Mouse (Mus musculus): ENCODE measurements at regions not wholly inside any gene's neighbourhood (a gene's known extent, or its start where the extent isn't known, plus 50 kb on each side); places are given as distances from the start of the nearest gene placed in this dataset.
A peak's percentile ranks its signal among the peaks of the same experiment; 100 is the strongest.

DNA sequence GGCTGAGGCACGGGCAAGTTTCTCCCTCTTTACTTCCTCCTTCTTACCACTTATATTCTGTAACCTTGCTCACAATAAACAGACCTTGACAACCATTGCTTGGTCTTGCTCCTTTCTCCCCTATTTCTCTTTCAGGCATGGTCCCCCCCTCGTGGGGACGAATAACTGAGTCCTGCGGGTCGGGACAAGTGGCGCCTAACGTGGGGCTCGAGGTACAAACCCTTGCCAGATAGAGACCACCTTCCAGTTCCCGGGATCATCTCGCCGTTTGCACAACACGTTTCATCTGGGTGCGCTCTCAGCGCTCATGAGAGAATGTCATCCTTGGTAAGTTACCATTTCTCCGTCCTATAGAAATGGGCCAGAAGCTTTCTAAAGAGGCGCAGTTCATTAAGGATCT, 79.6 kb upstream of the Foxn3 start:
- H3K36me3 ChIP-seq (ENCODE audit: control insufficient read depth, insufficient read depth, low read length), result no peaks in the 10 kb centered on the region
- no peaks in the 10 kb centered on the region for H3K27me3 ChIP-seq (ENCODE audit: control insufficient read depth, insufficient read depth, low read length)
- H3K4me3 ChIP-seq (ENCODE audit: control insufficient read depth in 1 of 2, insufficient read depth in 1 of 2, low read depth in 1 of 2, low read length in 2 of 2), result no peak overlapping the region
- 92% methylated on average over 16 of the region's 16 CpGs for WGBS
- H3K9ac ChIP-seq (ENCODE audit: low read length), result no peak overlapping the region
- no peak overlapping the region for H3K27ac ChIP-seq (replicated peaks in 1 of 2; ENCODE audit: control insufficient read depth in 1 of 2, insufficient read depth in 1 of 2, low read depth in 2 of 2, low read length in 2 of 2)
- no peak overlapping the region for H3K4me2 ChIP-seq (ENCODE audit: low read length)
- ATAC-seq (ENCODE audit: insufficient number of reproducible peaks, insufficient read depth, low FRiP score, low read depth), result no peak
- peaks cover 27% of the 10 kb centered on the region for H3K9me3 ChIP-seq (ENCODE audit: control insufficient read depth, low read length)
- H3K4me1 ChIP-seq (ENCODE audit: control insufficient read depth in 2 of 2, insufficient read depth in 2 of 2, low read length in 2 of 2), result peaks cover 5 to 6% of the 10 kb centered on the region in 2 experiments; a peak in 1 of 4 replicates

DNA sequence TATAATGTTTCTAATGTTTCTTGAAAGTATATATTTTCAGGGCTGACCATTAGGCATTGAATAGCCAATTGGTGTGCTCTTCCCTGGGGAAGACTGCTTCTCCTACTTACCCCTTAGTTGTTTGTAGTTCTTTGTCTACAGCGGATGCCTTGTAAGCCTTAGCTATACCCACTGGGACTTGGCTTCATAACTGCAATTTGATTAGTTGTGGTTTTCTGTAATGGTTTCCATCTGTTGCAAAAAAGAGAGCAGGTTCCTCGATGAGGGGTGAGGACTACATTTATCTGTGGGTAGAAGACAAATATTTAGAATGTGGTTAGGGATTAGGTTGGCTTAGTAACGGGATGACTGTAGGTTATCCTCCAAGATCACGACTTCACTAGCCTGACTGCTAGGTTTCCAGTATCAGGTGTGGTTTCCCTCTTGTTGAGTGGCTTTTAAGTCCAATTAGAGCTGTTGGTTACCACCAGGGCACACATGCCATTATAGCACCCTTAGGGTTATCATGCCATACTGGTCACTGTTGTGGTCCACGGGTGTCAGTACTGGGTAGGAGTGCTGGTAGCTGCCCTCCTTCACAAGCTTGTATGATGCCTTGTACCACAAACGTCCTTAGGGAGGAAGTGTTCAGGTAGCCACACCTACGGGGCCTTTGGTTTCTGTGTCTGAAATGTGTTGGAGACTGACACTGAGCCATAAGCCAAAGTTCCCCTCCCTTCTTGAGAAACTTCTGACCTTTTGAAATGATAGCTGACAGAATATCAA, 78.9 kb upstream of the Foxn3 start:
- Histone ChIP-seq H3K36me3 (ENCODE audit: control insufficient read depth, insufficient read depth, low read length) (no peaks in the 10 kb centered on the region), H3K4me1 (ENCODE audit: control insufficient read depth in 2 of 2, insufficient read depth in 2 of 2, low read length in 2 of 2) (peaks cover 5 to 6% of the 10 kb centered on the region in 2 experiments; a peak in 1 of 4 replicates), H3K9me3 (ENCODE audit: control insufficient read depth, low read length) (peaks cover 27% of the 10 kb centered on the region), H3K4me2 (ENCODE audit: low read length) (no peak overlapping the region), H3K27me3 (ENCODE audit: control insufficient read depth, insufficient read depth, low read length) (no peaks in the 10 kb centered on the region), H3K27ac (replicated peaks in 1 of 2; ENCODE audit: control insufficient read depth in 1 of 2, insufficient read depth in 1 of 2, low read depth in 2 of 2, low read length in 2 of 2) (no peak overlapping the region), H3K4me3 (ENCODE audit: control insufficient read depth in 1 of 2, insufficient read depth in 1 of 2, low read depth in 1 of 2, low read length in 2 of 2) (no peak overlapping the region), H3K9ac (ENCODE audit: low read length) (no peak overlapping the region)
- WGBS, result 87% methylated on average over 7 of the region's 7 CpGs
- no peak for ATAC-seq (ENCODE audit: insufficient number of reproducible peaks, insufficient read depth, low FRiP score, low read depth)

DNA sequence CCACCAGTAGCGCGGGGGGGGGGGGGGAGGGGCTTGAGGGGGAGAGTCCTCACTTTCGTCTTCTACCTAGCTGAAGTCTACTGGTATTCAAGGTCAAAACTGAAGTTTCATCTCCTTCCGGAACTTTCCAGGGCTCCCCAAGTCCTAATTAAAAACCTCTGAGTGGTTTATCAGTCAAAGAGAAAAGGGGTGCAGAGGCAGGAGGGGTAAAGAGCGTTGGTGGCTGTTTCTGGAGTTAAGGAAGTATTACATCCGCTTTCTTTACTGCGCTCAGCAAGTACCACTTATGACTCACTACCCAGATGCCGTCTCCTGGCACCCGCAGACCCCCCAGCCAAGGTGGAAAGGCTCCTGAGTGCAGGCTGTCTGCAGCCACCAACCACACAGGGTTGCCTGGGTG, 77.9 kb upstream of the Foxn3 start:
- ATAC-seq (ENCODE audit: insufficient number of reproducible peaks, insufficient read depth, low FRiP score, low read depth), result no peak
- Histone ChIP-seq H3K9me3 (ENCODE audit: control insufficient read depth, low read length) (peaks cover 28% of the 10 kb centered on the region), H3K27ac (replicated peaks in 1 of 2; ENCODE audit: control insufficient read depth in 1 of 2, insufficient read depth in 1 of 2, low read depth in 2 of 2, low read length in 2 of 2) (no peak overlapping the region), H3K27me3 (ENCODE audit: control insufficient read depth, insufficient read depth, low read length) (no peaks in the 10 kb centered on the region), H3K36me3 (ENCODE audit: control insufficient read depth, insufficient read depth, low read length) (no peaks in the 10 kb centered on the region), H3K4me1 (ENCODE audit: control insufficient read depth in 2 of 2, insufficient read depth in 2 of 2, low read length in 2 of 2) (peaks cover 5 to 6% of the 10 kb centered on the region in 2 experiments; a peak in 1 of 4 replicates), H3K9ac (ENCODE audit: low read length) (no peak overlapping the region), H3K4me3 (ENCODE audit: control insufficient read depth in 1 of 2, insufficient read depth in 1 of 2, low read depth in 1 of 2, low read length in 2 of 2) (0 out of 4 replicates have a peak overlapping the region, but pooled peaks of 1 of the 2 experiments have one; percentile 13), H3K4me2 (ENCODE audit: low read length) (peak overlapping the region; percentile 52)
- 46% methylated on average over 7 of the region's 9 CpGs for WGBS

DNA sequence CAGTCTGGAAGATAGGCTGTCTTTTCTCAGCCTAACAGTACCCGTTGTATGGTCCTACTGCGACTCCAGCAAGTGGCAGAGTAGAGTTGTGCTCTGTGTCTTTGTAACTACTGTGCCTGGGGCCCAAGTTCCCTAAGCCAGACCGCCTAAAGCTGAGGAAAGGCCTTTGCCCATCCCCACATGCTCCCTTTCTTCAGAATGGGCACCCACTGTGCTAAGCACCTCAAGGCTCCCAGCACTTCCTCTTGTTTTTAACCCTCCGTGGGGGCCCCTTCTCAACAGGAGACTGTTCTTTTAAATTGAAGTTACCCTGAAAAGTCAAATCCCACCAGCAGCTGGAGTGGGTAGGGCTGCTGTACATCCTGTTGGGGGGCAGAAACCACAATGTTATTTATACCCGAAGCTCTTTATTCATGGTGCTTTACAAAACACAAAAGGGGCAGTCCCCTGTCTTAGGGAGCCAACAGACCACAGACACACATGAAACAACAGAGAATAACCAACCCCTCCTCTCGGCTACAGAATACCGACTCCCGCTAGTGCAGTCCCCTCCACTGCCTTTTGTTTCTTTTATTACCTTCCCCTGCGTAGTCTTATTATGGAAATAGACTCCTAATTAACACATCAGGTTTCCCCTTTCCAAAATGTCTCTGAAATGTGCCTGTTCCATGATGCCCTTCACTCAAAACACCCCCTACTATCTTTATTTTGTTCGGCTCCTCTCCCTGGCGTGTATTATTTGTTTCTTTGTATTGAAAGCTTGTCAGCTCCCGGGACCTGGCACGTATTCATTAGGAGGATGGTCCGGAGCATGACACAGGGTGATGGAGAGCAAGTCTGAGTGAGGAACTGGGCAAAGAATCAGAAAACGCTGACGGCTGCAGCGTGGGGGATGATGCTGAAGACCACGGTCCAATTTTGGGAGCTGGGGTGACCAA, 77.1 kb upstream of the Foxn3 start:
- H3K27ac ChIP-seq (replicated peaks in 1 of 2; ENCODE audit: control insufficient read depth in 1 of 2, insufficient read depth in 1 of 2, low read depth in 2 of 2, low read length in 2 of 2), result no peak overlapping the region
- no peak for ATAC-seq (ENCODE audit: insufficient number of reproducible peaks, insufficient read depth, low FRiP score, low read depth)
- peaks cover 5 to 6% of the 10 kb centered on the region in 2 experiments; a peak in 1 of 4 replicates for H3K4me1 ChIP-seq (ENCODE audit: control insufficient read depth in 2 of 2, insufficient read depth in 2 of 2, low read length in 2 of 2)
- H3K36me3 ChIP-seq (ENCODE audit: control insufficient read depth, insufficient read depth, low read length), result no peaks in the 10 kb centered on the region
- H3K4me2 ChIP-seq (ENCODE audit: low read length), result peak overlapping the region; percentile 52
- WGBS, result 30% methylated on average over 18 of the region's 18 CpGs
- no peaks in the 10 kb centered on the region for H3K27me3 ChIP-seq (ENCODE audit: control insufficient read depth, insufficient read depth, low read length)
- H3K4me3 ChIP-seq (ENCODE audit: control insufficient read depth in 1 of 2, insufficient read depth in 1 of 2, low read depth in 1 of 2, low read length in 2 of 2), result peak overlapping the region; percentile 11 to 13; a peak in 2 of 4 replicates
- peaks cover 27% of the 10 kb centered on the region for H3K9me3 ChIP-seq (ENCODE audit: control insufficient read depth, low read length)
- no peak overlapping the region for H3K9ac ChIP-seq (ENCODE audit: low read length)

DNA sequence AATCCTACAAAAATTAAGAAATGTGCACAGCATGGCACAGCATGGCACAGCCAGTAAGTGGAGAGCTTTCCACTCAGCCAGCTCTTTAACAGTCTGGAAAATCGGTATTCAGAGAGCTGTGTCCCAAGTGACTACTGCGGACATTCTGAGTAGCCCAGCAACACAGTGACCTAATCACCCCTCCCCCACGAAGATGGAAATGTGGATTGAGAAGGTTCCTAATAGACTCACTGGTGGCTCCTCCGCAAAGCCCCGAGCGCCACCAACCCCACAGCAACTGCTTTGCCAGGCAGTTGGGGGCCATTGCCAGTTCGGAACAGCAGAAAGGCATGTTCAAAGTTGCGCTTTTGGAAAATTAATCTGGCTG, 76.4 kb upstream of the Foxn3 start:
- Histone ChIP-seq H3K4me3 (ENCODE audit: control insufficient read depth in 1 of 2, insufficient read depth in 1 of 2, low read depth in 1 of 2, low read length in 2 of 2) (no peak overlapping the region), H3K27me3 (ENCODE audit: control insufficient read depth, insufficient read depth, low read length) (no peaks in the 10 kb centered on the region), H3K9ac (ENCODE audit: low read length) (no peak overlapping the region), H3K9me3 (ENCODE audit: control insufficient read depth, low read length) (peaks cover 21% of the 10 kb centered on the region), H3K27ac (replicated peaks in 1 of 2; ENCODE audit: control insufficient read depth in 1 of 2, insufficient read depth in 1 of 2, low read depth in 2 of 2, low read length in 2 of 2) (no peak overlapping the region), H3K4me2 (ENCODE audit: low read length) (no peak overlapping the region), H3K36me3 (ENCODE audit: control insufficient read depth, insufficient read depth, low read length) (no peaks in the 10 kb centered on the region), H3K4me1 (ENCODE audit: control insufficient read depth in 2 of 2, insufficient read depth in 2 of 2, low read length in 2 of 2) (peaks cover 5 to 6% of the 10 kb centered on the region in 2 experiments; a peak in 1 of 4 replicates)
- WGBS, result 34% methylated on average over 8 of the region's 8 CpGs
- ATAC-seq (ENCODE audit: insufficient number of reproducible peaks, insufficient read depth, low FRiP score, low read depth), result no peak

DNA sequence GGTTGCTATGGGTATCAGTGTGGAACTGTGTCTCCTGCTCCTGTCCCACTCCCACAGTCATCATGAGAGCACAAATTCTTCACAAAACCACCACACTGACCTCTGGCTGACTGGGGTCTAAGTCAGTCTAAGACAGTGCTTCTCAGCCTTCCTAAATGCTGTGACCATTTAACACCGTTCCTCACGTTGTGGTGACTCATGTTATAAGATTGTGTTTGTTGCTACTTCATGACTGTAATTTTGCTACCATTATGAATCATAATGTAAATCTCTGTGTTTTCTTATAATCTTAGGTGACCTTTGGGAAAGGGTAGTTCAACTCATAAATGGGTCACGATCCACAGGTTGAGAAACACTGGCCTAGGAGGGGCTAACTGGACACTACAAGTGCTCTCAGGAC, 75.7 kb upstream of the Foxn3 start:
- Histone ChIP-seq H3K36me3 (ENCODE audit: control insufficient read depth, insufficient read depth, low read length) (no peaks in the 10 kb centered on the region), H3K9me3 (ENCODE audit: control insufficient read depth, low read length) (peaks cover 16% of the 10 kb centered on the region), H3K9ac (ENCODE audit: low read length) (no peak overlapping the region), H3K27ac (replicated peaks in 1 of 2; ENCODE audit: control insufficient read depth in 1 of 2, insufficient read depth in 1 of 2, low read depth in 2 of 2, low read length in 2 of 2) (no peak overlapping the region), H3K4me2 (ENCODE audit: low read length) (no peak overlapping the region), H3K27me3 (ENCODE audit: control insufficient read depth, insufficient read depth, low read length) (no peaks in the 10 kb centered on the region), H3K4me1 (ENCODE audit: control insufficient read depth in 2 of 2, insufficient read depth in 2 of 2, low read length in 2 of 2) (peaks cover 5 to 6% of the 10 kb centered on the region in 2 experiments; a peak in 1 of 4 replicates), H3K4me3 (ENCODE audit: control insufficient read depth in 1 of 2, insufficient read depth in 1 of 2, low read depth in 1 of 2, low read length in 2 of 2) (no peak overlapping the region)
- ATAC-seq (ENCODE audit: insufficient number of reproducible peaks, insufficient read depth, low FRiP score, low read depth), result no peak
- WGBS, result 91% methylated on average over 3 of the region's 3 CpGs

DNA sequence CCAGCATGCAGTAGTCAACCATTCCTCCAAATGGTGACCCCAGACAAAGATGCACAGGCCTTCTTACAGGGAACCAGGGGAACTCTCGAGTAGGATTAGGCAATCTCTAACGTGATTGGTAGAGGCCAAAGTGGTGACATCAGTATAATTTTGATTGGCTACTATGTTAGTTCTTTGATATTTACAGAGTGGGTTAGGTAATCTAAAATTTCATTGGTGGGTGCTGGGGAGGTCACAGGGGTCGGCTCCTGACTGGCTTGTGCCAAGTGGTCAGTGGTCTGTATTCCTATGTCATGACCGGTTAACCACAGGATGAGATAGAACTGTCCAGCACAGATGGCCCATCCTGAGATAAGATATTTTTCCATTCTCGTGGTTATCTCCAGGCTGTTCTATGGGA, 74.6 kb upstream of the Foxn3 start:
- H3K9ac ChIP-seq (ENCODE audit: low read length), result no peak overlapping the region
- WGBS, result 59% methylated on average over 5 of the region's 5 CpGs
- peaks cover 5 to 6% of the 10 kb centered on the region in 2 experiments; a peak in 1 of 4 replicates for H3K4me1 ChIP-seq (ENCODE audit: control insufficient read depth in 2 of 2, insufficient read depth in 2 of 2, low read length in 2 of 2)
- H3K4me3 ChIP-seq (ENCODE audit: control insufficient read depth in 1 of 2, insufficient read depth in 1 of 2, low read depth in 1 of 2, low read length in 2 of 2), result no peak overlapping the region
- no peak overlapping the region for H3K27ac ChIP-seq (replicated peaks in 1 of 2; ENCODE audit: control insufficient read depth in 1 of 2, insufficient read depth in 1 of 2, low read depth in 2 of 2, low read length in 2 of 2)
- no peaks in the 10 kb centered on the region for H3K36me3 ChIP-seq (ENCODE audit: control insufficient read depth, insufficient read depth, low read length)
- peaks cover 9% of the 10 kb centered on the region for H3K9me3 ChIP-seq (ENCODE audit: control insufficient read depth, low read length)
- no peak overlapping the region for H3K4me2 ChIP-seq (ENCODE audit: low read length)
- no peaks in the 10 kb centered on the region for H3K27me3 ChIP-seq (ENCODE audit: control insufficient read depth, insufficient read depth, low read length)
- ATAC-seq (ENCODE audit: insufficient number of reproducible peaks, insufficient read depth, low FRiP score, low read depth), result no peak

Data from heart, embryonic 14.5 days (tissue).